Comparison of ENCODE assay signal across 14 mouse cellular contexts in genomic region chr3:54592655-54593428, GRCm38 (mm10).
A peak's percentile ranks its signal among the peaks of the same experiment; 100 is the strongest.
DNase-seq lines count a peak whose midpoint lies in the region; ATAC-seq and TF ChIP-seq lines count a peak whose summit lies in the region.
"Had no signal": no experiment of that assay in that cellular context is flagged by ENCODE, and none has a peak within 500 bp of the region (broad histone marks: within the 10 kb centered on the region; RNA-seq: fewer than 3 reads in every experiment).

No protein-coding gene starts in this region.

- no peaks in the 10 kb centered on the region for H3K27me3 ChIP-seq in kidney, postnatal 0 days (ENCODE audit: insufficient read depth, low read length)
- H3K27me3 ChIP-seq in liver, embryonic 16.5 days (ENCODE audit: control insufficient read depth, insufficient read depth, low read depth, low read length) = no peaks in the 10 kb centered on the region
- H3K27me3 ChIP-seq: forebrain, embryonic 15.5 days had no signal

- 0 out of 2 replicates have a peak overlapping the region, but pooled peaks have one; percentile 18 for H3K4me2 ChIP-seq in kidney, postnatal 0 days (ENCODE audit: low read length)
- H3K4me2 ChIP-seq in liver, embryonic 16.5 days (ENCODE audit: low read depth, low read length) = 0 out of 2 replicates have a peak overlapping the region, but pooled peaks have one; percentile 10
- H3K4me2 ChIP-seq: forebrain, embryonic 15.5 days had no signal

- no peak overlapping the region for H3K4me3 ChIP-seq in kidney, postnatal 0 days (replicated peaks; ENCODE audit: low read depth, low read length)
- H3K4me3 ChIP-seq in liver, embryonic 16.5 days (ENCODE audit: low read depth, low read length) = no peak overlapping the region
- H3K4me3 ChIP-seq: forebrain, embryonic 15.5 days had no signal

- no peaks in the 10 kb centered on the region for H3K9me3 ChIP-seq in kidney, postnatal 0 days (replicated peaks; ENCODE audit: low read length)
- no peaks in the 10 kb centered on the region for H3K9me3 ChIP-seq in liver, embryonic 16.5 days (replicated peaks; ENCODE audit: control insufficient read depth, low read length)
- H3K9me3 ChIP-seq: forebrain, embryonic 15.5 days had no signal

- H3K36me3 ChIP-seq in kidney, postnatal 0 days (ENCODE audit: insufficient read depth, low read length) = no peaks in the 10 kb centered on the region
- no peaks in the 10 kb centered on the region for H3K36me3 ChIP-seq in liver, embryonic 16.5 days (ENCODE audit: control insufficient read depth, insufficient read depth)
- H3K36me3 ChIP-seq: forebrain, embryonic 15.5 days had no signal

- no peak for ATAC-seq in kidney, postnatal 0 days (replicated peaks; ENCODE audit: low FRiP score, low read depth)
- peak; percentile 37; the same call in 1 of the 2 replicates for ATAC-seq in liver, embryonic 16.5 days (ENCODE audit: low read depth)
- ATAC-seq: forebrain, embryonic 15.5 days had no signal

- no peak overlapping the region for H3K9ac ChIP-seq in kidney, postnatal 0 days (ENCODE audit: low read depth, low read length)
- H3K9ac ChIP-seq in liver, embryonic 16.5 days (ENCODE audit: low read depth, low read length) = no peak overlapping the region
- H3K9ac ChIP-seq: forebrain, embryonic 15.5 days had no signal

- TF ChIP-seq CTCF in kidney, postnatal 0 days (IDR thresholded peaks at IDR 0.05; ENCODE audit: low read depth) = no peak

- DNase-seq in kidney, postnatal 0 days (ENCODE audit: low spot score) = peak; percentile 53
- no peak for DNase-seq in kidney, postnatal 36 days
- DNase-seq in brain, adult 2 months (ENCODE audit: low read depth, low spot score) = peak; percentile 5
- DNase-seq in thymus, postnatal 14 days = peak; percentile 47
- no peak for DNase-seq in cerebellum, adult 11-12 months
- DNase-seq in left cerebral cortex, adult 9 months (ENCODE audit: low spot score in 2 of 2) = no peak
- no peak for DNase-seq in lung, adult 18-20 months
- DNase-seq: adrenal gland, postnatal 14 days; cerebellum, adult 11 months; gastrocnemius, postnatal 25 days; heart, postnatal 10 days; lung, postnatal 10 days had no signal

- WGBS in kidney, postnatal 0 days = 32% methylated on average over 14 of the region's 14 CpGs
- WGBS in liver, embryonic 16.5 days (ENCODE audit: insufficient replicate concordance) = 14% methylated on average over 14 of the region's 14 CpGs

- H3K4me1 ChIP-seq in kidney, postnatal 0 days (replicated peaks; ENCODE audit: insufficient read depth, low read length) = 0 out of 2 replicates have a peak, but pooled peaks cover 4% of the 10 kb centered on the region
- no peaks in the 10 kb centered on the region for H3K4me1 ChIP-seq in liver, embryonic 16.5 days (ENCODE audit: control insufficient read depth, low read depth, low read length)
- H3K4me1 ChIP-seq: forebrain, embryonic 15.5 days had no signal

- no peak overlapping the region for H3K27ac ChIP-seq in kidney, postnatal 0 days
- peak overlapping the region; percentile 24 for H3K27ac ChIP-seq in liver, embryonic 16.5 days (ENCODE audit: low read length)
- H3K27ac ChIP-seq: forebrain, embryonic 15.5 days had no signal

Comparison
In these comparisons a context has a peak if more than half of its experiments do, and no peak if none do; other contexts are left out.
1. DNase-seq: peak in kidney, postnatal 0 days (single experiment), brain, adult 2 months (single experiment) and thymus, postnatal 14 days (single experiment); none in kidney, postnatal 36 days (0 of 2), cerebellum, adult 11-12 months (single experiment), left cerebral cortex, adult 9 months (0 of 2) and lung, adult 18-20 months (0 of 2).